Mouse (Mus musculus): Measurements from ENCODE around the gene Zer1.

- TF ChIP-seq POLR2A (IDR thresholded peaks at IDR 0.05; ENCODE audit: control insufficient read depth, low read depth, low read length): no peak
- no peak for TF ChIP-seq CTCF (IDR thresholded peaks at IDR 0.05; ENCODE audit: control insufficient read depth, insufficient read depth, insufficient replicate concordance, low read depth, low read length)
Measured at GRCm38 (mm10) chr2:30094208-30094588, 30.2 kb downstream of the Zer1 start.
